Mouse (Mus musculus) G1E (cell line): Measurements from ENCODE around the gene Adk. TPM values are rescaled to one million over a fixed set of nuclear protein-coding genes. Genes with fewer than 3 reads are reported as not detected.
"Not testable (repeated sequence)": the region's sequence is repeated elsewhere in the genome, so short reads cannot be mapped to it uniquely, and the experiment has no call there.

Experiments
- ATAC-seq: 2 replicates; pipeline ENCODE4 v1.8.0; 2016; ENCODE audit warnings: mild to moderate bottlenecking; ENCODE audit not compliant: insufficient number of reproducible peaks, poor library complexity, low FRiP score, severe bottlenecking; ENCODE audit errors: extremely low read depth
- DNase-seq: peaks from one replicate; pipeline ENCODE4 v3.0.0; 2012; ENCODE audit warnings: low spot score
- H3K27me3 ChIP-seq: 2 replicates; pipeline ENCODE4 v1.6.1; 2012; ENCODE audit warnings: mild to moderate bottlenecking, low read length, inconsistent platforms; ENCODE audit not compliant: insufficient read depth
- H3K36me3 ChIP-seq: replicated peaks from 2 replicates; pipeline ENCODE3; 2012; ENCODE audit warnings: mild to moderate bottlenecking, inconsistent platforms
- H3K4me1 ChIP-seq: 2 replicates; pipeline ENCODE4 v1.6.1; 2012; ENCODE audit warnings: low read depth, low read length, inconsistent platforms, mixed read lengths; ENCODE audit not compliant: insufficient read depth
- H3K4me3 ChIP-seq: 2 replicates; pipeline ENCODE4 v1.5.1; 2012; ENCODE audit warnings: low read depth, mild to moderate bottlenecking, inconsistent platforms, low read length, moderate library complexity, mixed read lengths
- H3K9me3 ChIP-seq: replicated peaks from 2 replicates; pipeline ENCODE4 v1.6.1; 2012; ENCODE audit warnings: inconsistent platforms
- CTCF ChIP-seq: IDR thresholded peaks from 2 replicates; pipeline ENCODE4 v1.5.1; 2012; ENCODE audit warnings: low read depth, low read length, inconsistent platforms, mixed read lengths
- GATA1 ChIP-seq: IDR thresholded peaks from 2 replicates; pipeline ENCODE4 v1.6.1; 2012; ENCODE audit warnings: borderline replicate concordance, low read length, inconsistent platforms, mixed read lengths
- GATA2 ChIP-seq: IDR thresholded peaks from 2 replicates; pipeline ENCODE4 v1.6.1; 2012; ENCODE audit warnings: low read depth, low read length, inconsistent platforms, borderline replicate concordance
- POLR2AphosphoS5 ChIP-seq: IDR thresholded peaks from 2 replicates; pipeline ENCODE4 v1.6.1; 2012; ENCODE audit warnings: low read depth, low read length, inconsistent platforms; ENCODE audit not compliant: insufficient replicate concordance
- TAL1 ChIP-seq: conservative IDR thresholded peaks from 2 replicates; pipeline ENCODE4 v1.6.1; 2012; ENCODE audit warnings: low read depth, low read length, inconsistent platforms, mixed read lengths
- polyA plus RNA-seq: library from polyadenylated mRNA; stranded (reverse); fragments of >175 nt; gene quantifications from 2 replicates; pipeline ENCODE4 v1.2.3, GENCODE M21; 2012
- total RNA-seq, 2 experiments: library from RNA; stranded (forward) in 1 of 2; stranded (reverse) in 1 of 2; fragments of 200-1000 nt in 1 of 2; fragments of >200 nt in 1 of 2; fragmentation: Nextera tagmentation in 1 of 2; gene quantifications; 2 replicates each; pipeline ENCODE4 v1.2.3; 2014 to 2017

Gene Adk
- total and polyA plus RNA-seq, 3 experiments = 20.8 to 547 (median 489) TPM

DNA sequence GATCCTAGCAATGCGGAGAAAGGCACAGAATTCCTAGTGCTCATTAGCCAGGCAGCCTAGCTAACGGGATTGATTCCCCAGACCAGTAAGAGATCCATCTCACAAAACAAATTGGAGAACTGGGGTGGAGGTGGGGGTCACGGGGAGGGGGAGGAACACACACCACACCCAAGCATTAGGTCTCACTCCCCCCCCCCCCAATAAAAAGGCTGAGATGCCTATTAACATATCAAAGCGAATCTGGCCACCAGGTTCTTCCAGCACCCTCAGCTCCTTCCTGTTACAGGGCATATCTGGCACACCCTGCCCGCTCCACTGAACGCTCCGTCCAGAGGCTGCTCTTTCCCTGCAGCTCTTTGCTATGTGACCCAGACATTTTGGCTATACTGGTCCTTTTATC lies 406.3 kb downstream of the Adk start:
- TF ChIP-seq POLR2AphosphoS5 (no peak), GATA2 (no peak), TAL1 (no peak), GATA1 (no peak), CTCF (no peak)
- Histone ChIP-seq H3K9me3 (no peaks in the 10 kb centered on the region), H3K27me3 (peaks cover 9% of the 10 kb centered on the region), H3K36me3 (peaks cover 6% of the 10 kb centered on the region), H3K4me1 (no peaks in the 10 kb centered on the region), H3K4me3 (no peak overlapping the region)
- DNase-seq = no peak
- ATAC-seq = no peak

DNA sequence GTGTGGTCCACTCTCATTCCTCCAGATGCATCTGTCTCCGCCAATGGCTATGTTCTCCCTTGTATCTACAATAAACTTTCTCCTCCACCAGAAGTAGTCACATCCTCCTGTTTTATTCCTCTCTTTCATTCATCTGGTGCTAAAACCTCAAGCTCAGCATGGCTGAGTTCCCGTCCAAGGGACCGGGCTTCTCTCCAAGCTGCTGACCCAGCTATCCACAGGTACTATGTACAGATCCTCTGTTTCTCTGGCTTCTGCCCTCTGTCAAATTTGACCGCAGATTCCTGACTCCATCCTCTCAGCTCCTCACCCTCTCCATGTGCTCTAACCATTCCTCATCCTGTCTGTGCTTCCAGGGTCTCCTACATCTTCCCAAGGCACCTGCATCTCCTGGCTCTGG lies 406.8 kb downstream of the Adk start:
- no peak overlapping the region for H3K4me3 ChIP-seq
- TF ChIP-seq TAL1 (no peak), POLR2AphosphoS5 (no peak), CTCF (no peak), GATA1 (no peak), GATA2 (no peak)
- H3K4me1 ChIP-seq = no peaks in the 10 kb centered on the region
- H3K27me3 ChIP-seq = peaks cover 9% of the 10 kb centered on the region
- no peak for DNase-seq
- no peak for ATAC-seq
- peaks cover 3% of the 10 kb centered on the region for H3K36me3 ChIP-seq
- H3K9me3 ChIP-seq = no peaks in the 10 kb centered on the region

DNA sequence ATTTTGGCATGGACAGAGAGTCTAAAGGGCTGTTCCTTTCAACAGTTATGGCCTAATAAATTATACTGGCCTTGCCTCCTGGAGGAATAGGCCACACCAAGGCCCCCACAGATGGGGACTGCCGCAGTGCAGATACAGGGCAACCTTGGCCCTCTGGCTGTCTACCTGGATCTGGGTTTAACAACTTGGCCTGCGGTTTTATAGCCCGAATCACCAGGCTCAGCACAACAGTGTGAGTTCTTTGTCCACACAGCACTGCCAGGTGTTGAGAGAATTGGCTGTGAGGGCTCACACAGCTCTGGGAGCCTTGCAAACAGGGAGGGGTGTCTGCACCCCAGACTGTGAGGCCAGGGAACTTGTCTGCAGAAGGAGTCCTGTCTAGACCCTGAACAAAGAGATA lies 410.0 kb downstream of the Adk start:
- no peaks in the 10 kb centered on the region for H3K9me3 ChIP-seq
- H3K36me3 ChIP-seq = no peaks in the 10 kb centered on the region
- ATAC-seq = no peak
- no peaks in the 10 kb centered on the region for H3K4me1 ChIP-seq
- no peak overlapping the region for H3K4me3 ChIP-seq
- no peak for TF ChIP-seq TAL1
- TF ChIP-seq CTCF = no peak
- TF ChIP-seq POLR2AphosphoS5 = no peak
- no peak for DNase-seq
- peaks cover 16% of the 10 kb centered on the region for H3K27me3 ChIP-seq

DNA sequence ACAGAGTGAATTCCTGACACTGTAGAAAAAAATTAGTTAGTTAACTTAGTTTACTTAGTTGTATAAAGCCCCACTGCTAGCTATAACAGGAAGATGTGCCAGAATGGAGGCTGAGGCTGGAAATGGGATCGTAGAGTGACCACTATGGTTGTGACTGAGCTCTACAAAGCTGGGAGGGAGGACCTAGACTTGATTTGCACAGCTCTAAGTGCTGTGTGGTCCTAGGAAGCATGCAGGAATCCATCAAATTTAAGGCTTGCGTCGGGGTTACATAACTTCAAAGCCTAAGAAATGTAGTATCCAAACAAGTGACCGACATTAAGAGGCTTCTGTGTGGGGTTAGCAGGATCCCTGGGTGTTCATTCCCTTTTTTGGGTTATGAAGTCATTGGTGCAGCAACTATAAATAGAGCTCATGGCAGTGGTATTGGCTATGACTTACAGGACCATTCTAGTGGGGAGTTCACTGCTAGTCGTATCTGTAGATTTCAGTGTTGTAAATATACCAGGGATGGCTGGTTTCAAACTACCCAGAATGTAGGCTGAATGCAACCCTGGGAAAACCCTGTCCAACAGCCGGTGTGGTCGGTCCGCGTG lies 410.8 kb downstream of the Adk start:
- Histone ChIP-seq H3K9me3 (no peaks in the 10 kb centered on the region), H3K36me3 (no peaks in the 10 kb centered on the region), H3K4me1 (no peaks in the 10 kb centered on the region), H3K4me3 (no peak overlapping the region), H3K27me3 (peaks cover 19% of the 10 kb centered on the region)
- DNase-seq = no peak
- no peak for ATAC-seq
- TF ChIP-seq GATA2 (no peak), CTCF (no peak), TAL1 (no peak), POLR2AphosphoS5 (no peak), GATA1 (no peak)

DNA sequence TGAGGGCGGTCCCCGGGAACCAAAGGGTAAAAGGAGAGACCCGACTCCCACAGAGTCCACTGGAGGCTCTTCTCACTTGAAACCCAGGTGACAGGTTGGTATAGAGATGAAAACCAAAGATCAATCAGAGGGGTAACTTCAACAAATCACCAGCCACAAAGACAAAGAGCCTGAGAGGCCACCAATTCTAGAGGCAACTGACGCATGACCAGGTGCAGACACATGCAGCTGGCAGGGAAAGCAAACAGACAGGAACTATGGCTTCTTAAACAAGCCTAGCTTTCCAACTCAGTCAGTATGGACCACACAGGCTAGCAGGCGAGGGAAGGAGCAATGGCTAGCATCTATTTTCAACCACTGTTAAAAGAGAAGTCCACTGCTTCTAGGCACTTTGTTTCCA lies 418.0 kb downstream of the Adk start:
- H3K4me3 ChIP-seq = no peak overlapping the region
- peaks cover 2% of the 10 kb centered on the region; the same call in 1 of the 2 replicates for H3K4me1 ChIP-seq
- TF ChIP-seq GATA1 (no peak), CTCF (no peak), TAL1 (no peak), POLR2AphosphoS5 (no peak), GATA2 (no peak)
- DNase-seq (no peak), ATAC-seq (no peak)
- no peaks in the 10 kb centered on the region for H3K9me3 ChIP-seq
- H3K27me3 ChIP-seq = peaks cover 43% of the 10 kb centered on the region
- H3K36me3 ChIP-seq = no peaks in the 10 kb centered on the region

- H3K9me3 ChIP-seq = no peaks in the 10 kb centered on the region
- peaks cover 2% of the 10 kb centered on the region; the same call in 1 of the 2 replicates for H3K4me1 ChIP-seq
- peaks cover 51% of the 10 kb centered on the region for H3K27me3 ChIP-seq
- DNase-seq (no peak), ATAC-seq (no peak)
- no peaks in the 10 kb centered on the region for H3K36me3 ChIP-seq
- TF ChIP-seq POLR2AphosphoS5 = no peak
- no peak for TF ChIP-seq GATA2
- no peak for TF ChIP-seq TAL1
- TF ChIP-seq CTCF = no peak
- no peak for TF ChIP-seq GATA1
- no peak overlapping the region for H3K4me3 ChIP-seq
Observed at GRCm38 (mm10) chr14:21471975-21472374, 419.6 kb downstream of the Adk start.

GRCm38 (mm10) chr14:21474593-21475132 lies 422.3 kb downstream of the Adk start:
- DNase-seq, ATAC-seq, H3K36me3 ChIP-seq, H3K9me3 ChIP-seq, H3K4me1 ChIP-seq, H3K4me3 ChIP-seq: not testable (repeated sequence)
- H3K27me3 ChIP-seq = peaks cover 45% of the 10 kb centered on the region
